Mouse (Mus musculus): ENCODE measurements around the gene Naaladl1.
"Not testable (repeated sequence)": the region's sequence is repeated elsewhere in the genome, so short reads cannot be mapped to it uniquely, and the experiment has no call there.

Naaladl1 gene

DNA sequence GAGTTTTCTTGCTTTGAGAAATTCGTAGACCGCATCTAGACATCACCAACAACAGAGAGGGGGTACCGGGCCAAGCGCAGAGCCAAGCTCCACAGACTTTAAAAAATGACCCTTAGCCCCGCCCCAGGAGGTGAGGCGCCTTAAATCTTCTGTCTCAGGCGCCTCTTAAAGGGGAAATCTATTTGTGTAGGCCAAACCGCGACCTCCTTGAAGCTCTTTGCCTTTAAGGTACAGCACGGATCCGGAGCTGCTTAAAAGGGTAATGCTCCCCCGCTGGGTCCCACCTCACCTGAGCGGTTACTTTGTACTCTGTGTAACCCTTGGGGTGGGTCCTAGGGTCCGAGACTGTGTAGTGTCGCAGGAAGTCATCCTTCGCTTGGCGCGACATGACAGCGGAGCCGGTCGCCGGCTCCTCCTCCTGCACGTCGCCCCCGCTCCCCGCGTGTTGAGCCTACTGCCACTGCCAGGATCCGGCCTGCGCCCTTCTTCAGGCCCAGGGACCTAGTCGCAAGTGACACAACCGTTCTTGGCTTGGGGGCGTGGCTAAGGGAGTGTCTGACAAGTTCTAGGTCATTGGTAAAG lies 22.3 kb downstream of the Naaladl1 start, which contains the start of gene Snx15:
Gene Snx15, minus strand, starts transcription at position 545 of the 582 bp plus-strand sequence.
- DNase-seq (ENCODE audit: low spot score in 2 of 2), result peak; percentile 96 to 98

DNA sequence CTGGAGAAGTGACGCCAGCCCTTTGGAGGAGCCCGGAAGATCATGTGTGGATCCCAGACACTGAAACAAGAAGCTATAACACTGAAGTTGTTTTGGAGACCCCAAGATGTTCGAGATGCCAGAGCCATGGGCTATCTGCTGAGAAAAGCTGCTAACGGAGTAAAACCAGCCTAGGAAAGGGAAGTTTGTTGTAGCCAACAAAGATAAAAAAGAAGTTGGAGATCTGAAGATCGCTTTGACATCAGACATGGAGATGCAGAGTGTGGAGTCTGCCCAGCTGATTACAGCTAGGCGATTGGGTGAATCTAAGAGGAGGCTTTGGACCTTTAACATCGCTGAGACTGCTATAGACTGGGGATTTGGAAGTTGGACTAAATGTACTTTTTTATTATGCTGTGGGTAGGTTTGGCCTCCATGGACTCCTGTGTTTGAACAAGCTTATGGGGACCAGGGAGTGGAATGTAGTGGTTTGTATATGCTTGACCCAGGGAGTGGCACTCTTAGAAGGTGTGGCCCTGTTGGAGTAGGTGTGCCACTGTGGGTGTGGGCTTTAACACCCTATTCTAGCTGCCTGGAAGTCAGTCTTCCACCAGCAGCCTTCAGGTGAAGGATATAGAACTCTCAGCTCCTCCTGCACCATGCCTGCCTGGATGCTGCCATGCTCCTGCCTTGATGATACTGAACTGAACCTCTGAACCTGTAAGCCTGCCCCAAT lies 25.0 kb downstream of the Naaladl1 start:
- not testable (repeated sequence) for DNase-seq (ENCODE audit: low spot score in 2 of 2)

DNA sequence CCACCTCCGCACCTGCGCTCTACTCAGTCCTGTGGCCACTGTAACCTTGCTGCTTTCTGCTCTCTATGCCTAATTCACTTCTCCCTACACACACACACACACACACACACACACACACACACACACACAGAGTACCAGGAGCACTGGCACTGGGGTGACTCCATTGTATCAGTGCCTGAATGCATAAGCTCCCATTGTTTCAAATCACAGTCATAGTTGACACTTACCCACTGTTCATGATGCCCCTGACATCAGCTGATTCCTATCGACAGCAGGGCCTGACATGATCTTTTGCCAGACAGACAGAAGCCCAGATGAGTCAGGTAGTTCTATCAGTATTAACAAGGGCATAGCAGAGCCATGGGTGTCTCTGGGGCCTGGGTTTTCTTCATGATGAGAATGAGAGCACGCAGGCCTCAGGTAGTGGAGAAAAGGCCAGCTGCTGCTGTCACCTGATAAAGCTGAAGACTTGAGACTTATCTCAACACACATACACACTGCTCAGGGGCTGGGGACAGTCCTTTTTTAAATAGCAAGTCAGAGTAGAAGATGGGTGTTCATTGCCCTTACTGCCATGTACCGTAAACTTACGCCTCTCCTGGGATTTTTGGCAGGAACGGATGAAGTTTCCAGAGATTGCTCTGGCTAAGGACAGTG lies 26.7 kb downstream of the Naaladl1 start:
- peak in 1 of 2 experiments; percentile 45 for DNase-seq (ENCODE audit: low spot score in 2 of 2)

DNA sequence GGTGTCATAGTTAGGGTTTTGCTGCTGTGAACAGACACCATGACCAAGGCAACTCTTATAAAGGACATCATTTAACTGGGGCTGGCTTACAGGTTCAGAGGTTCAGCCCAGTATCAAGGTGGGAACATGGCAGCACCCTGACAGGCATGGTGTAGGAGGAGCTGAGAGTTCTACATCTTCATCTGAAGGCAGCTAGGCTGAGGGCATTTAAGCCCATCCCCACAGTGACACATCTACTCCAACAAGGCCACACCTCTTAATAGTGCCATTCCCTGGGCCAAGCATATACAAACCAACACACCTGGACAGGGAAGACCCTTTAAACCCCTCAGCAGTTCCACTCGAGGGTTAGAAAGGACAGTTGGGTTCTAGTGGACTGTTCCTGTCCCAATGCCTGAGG lies 27.6 kb downstream of the Naaladl1 start:
- DNase-seq (ENCODE audit: low spot score in 2 of 2), result not testable (repeated sequence)

DNA sequence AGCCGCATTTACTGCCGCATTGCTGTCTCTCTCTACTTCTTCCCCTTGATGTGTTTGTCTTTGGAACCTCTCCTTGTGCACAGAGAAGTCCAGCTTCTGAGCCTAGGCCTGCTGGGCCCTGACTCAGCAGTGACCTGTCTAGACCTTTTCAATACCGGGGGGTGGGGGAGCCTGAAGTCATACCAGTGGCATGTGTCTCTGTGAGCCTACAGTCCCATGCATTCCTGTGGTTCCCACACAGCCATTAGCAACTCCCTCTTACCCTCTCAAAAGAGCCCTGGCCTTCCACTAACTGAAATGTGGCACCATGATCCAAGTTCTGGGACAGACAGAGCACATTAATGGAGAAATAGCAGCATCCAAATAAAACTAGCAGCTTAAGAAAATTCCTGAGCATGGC lies 30.8 kb downstream of the Naaladl1 start:
- DNase-seq (ENCODE audit: low spot score in 2 of 2), result no peak

DNA sequence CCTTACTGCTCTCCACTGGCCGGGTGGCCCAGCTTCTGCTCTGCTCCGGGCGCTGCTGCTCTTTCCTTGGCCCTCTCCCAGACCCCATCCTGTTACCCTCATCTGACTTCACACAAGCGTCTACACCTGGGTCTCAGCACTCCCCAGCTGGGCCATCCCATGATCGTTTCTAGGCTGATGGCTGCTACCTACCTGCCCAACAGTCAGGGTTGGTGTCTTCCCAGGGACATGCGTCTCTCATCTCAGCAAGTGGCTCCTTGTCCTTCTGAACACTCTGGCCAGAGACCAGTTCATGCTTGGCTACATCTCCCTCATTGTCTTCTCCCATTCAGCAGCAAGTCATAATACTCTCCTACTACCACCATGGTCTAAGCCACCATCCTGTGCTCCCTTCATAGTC lies 34.1 kb downstream of the Naaladl1 start:
- peak in 1 of 2 experiments; percentile 69 for DNase-seq (ENCODE audit: low spot score in 2 of 2)

DNA sequence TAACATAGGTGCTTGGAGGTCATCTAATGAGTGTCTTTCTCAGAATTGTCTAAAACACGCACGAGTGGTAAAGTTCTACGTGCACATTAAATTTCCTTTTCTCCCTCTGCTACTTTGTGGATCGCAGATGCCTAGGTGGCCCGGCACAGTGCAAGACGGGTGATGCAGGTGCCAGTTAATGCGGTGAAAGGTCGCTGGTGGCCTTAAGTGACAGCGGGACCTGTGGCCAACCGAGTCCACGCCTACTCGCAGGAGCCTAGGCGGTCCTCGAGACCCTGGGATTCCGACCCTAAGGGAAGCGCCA lies 34.7 kb downstream of the Naaladl1 start:
- DNase-seq (ENCODE audit: low spot score in 2 of 2), result no peak

DNA sequence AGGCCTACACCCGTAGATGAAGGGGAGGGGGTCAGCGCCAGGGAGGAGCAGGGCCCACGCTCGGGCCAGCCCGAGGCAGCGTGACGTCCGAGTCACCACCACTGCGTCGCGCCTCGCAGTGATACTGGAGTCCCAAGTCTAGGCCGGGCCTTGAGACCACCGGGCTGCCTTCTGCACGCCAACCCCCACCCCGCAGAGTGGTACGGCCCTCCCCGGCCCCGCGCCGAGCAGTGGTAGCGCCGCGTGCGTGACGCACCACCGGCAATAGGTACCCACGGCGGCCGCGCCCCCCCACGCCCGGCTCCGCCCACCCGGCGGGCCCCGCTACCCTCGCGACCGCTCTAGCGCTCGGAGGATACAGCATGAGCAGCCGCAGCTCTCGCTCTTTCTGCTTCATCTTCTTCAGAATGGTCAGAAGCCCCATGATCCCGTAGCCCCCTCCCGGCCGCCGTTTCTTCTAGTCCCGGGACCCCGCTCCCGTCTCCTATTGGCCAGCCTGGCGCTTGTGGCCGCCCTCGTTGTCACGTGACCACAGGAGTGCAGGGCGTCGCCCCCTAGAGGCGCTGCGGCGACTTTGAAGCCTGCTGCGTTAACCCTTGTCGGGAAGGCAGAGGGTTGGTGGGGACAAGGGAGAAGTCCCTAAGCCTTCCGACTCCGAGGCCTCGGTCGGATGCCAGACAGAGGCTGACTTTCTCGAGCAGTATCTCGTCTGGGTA lies 35.3 kb downstream of the Naaladl1 start, which contains the start of gene Batf2:
Gene Batf2, plus strand, starts transcription at position 306 of the 716 bp plus-strand sequence.
- DNase-seq (ENCODE audit: low spot score in 2 of 2), result peak; percentile 92 to 96

DNA sequence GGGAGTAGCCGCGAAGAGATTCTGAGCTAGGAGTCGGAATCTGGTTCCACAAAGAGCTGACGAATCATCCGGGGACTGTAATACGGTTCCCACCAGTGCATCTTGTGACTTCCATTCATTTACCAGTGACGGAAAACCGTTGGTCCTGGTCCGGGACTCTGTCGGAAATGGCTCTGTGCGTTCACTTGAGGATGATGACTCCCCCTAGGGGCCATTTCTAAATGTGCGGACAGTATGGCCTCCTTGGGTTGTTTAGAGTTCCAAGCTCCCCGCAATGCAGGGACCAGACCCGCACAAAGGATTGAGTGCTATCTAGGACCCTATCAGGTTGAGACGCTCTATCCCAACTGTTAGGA lies 35.8 kb downstream of the Naaladl1 start, which contains the start of gene Arl2:
Gene Arl2, minus strand, starts transcription at position 155 of the 356 bp plus-strand sequence.
- peak; percentile 86 to 88 for DNase-seq (ENCODE audit: low spot score in 2 of 2)

DNA sequence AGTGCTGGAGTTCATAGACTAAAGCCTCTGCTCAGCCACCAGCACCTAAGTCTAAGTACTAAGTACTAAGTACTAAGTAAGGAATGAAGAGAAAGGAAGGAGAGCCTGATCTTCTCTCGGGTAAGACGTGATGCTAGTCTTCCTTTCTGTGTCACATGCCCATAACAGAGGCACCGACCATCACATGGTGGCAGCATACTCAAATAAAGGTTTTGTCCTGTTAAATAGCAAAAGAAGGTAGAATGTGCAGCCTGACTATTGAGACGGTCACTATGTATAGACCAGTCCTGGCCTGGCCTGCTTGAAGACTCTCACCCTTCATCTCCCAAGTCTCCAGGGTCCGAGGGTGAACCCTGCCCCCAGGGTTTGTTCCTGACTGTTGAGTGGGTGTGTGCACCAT lies 39.3 kb downstream of the Naaladl1 start:
- DNase-seq (ENCODE audit: low spot score in 2 of 2), result no peak

DNA sequence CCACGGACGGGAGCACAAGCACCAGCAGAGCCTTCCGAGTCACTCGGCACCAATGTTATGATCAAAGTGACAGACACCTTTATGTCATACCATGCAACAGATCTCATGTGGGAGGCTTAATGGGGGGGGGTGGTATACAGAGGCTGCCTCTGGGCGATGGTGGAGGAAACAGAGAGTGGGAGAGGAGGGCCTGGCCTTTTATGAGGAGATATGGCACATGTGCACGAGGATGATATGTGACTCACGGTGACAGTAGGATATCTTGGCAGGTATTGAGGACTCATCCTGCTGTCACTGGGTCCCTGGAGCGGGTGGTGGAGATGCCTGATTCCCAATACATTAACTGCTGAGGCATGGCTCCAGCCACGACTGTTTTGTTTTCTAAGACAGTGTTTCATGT lies 49.6 kb downstream of the Naaladl1 start:
- DNase-seq (ENCODE audit: low spot score in 2 of 2), result no peak

DNA sequence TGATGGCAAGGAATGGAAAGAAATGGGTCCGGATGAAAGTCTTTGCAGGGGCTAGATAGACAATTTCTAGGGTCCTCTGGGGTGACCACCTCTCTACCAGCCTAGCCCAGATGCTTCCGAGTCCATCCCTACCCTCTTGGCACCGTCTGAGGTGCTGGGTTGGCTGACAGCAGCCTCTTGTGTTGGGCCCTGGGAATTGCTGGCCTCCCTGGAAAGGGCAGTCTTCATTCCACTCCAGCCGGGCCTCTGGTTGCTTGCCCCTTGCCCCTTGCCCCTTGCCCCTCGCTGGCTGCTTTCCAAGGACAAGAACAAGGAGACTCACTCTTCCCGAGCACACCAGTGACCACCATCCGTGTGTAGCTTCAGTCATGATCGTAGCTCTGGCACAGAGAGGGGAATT lies 50.8 kb downstream of the Naaladl1 start:
- no peak for DNase-seq (ENCODE audit: low spot score in 2 of 2)

DNA sequence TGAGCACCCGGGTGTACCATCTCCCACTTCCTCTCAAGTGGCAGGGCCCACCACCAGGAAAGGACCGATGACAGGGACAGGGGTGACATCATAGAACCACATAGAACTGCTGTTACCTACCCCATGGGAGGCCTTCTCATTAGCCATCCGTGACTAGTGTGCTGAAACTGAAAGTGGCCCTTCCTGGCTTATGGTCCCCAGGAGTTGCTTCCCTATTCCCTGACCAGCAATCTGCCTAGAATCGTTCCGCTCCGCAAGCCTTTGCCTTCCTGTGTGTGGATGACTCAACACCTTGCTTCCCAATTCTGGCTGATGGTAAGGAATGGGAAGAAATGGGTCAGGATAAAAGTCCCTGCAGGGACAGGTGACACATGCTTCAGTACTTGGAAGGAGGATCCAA lies 51.6 kb downstream of the Naaladl1 start:
- no peak for DNase-seq (ENCODE audit: low spot score in 2 of 2)

DNA sequence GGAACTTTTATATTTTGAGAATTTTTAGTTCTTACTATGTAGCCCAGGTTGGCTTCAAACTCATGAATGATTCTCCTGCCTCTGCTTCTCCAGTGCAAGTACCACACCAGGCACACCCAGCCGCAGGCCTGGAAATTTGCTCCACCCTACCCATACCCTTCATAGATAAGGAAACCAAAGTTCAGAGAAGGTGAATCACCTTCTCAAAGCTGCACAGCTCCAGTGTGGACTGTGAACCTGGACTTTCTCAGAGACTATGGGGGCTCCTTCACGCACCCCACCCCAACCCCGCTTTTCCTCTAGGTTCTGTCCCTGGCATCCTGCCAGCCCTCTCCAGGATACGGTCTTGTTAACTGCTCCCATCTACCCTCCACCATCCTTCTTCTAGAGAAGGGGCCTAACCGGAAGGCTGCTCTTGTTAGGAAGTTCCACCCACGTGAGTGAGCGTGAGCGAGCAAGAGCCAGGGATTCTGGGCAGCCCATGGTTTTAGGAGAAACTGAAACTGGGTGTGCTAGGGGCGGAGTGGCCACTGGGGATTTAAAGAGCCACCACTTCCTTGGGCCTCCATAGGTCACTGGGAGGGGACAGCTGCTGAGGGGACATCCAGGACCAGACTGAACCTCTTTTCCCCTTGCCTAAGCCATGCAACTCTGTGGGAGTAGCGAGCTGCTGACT lies 58.4 kb downstream of the Naaladl1 start:
- no peak for DNase-seq (ENCODE audit: low spot score in 2 of 2)

All from spleen, postnatal 4 days (tissue).